Mouse (Mus musculus) induced T-regulatory cell, adult 2 months (primary cell): Measurements from ENCODE around the gene Cenpn.

Experiments
- DNase-seq: peaks from one replicate; pipeline ENCODE4 v3.0.0-alpha.2; 2012; ENCODE audit warnings: low read depth

Cenpn gene

GRCm38 (mm10) chr8:116942284-116943058 lies 20.9 kb downstream of the Cenpn start:
- no peak for DNase-seq

GRCm38 (mm10) chr8:116943161-116943554 lies 21.6 kb downstream of the Cenpn start, which contains the start of gene Atmin:
Gene Atmin, plus strand, starts transcription at chr8:116943393.
- peak; percentile 90 for DNase-seq

GRCm38 (mm10) chr8:116943555-116944384 lies 22.2 kb downstream of the Cenpn start:
- peak; percentile 71 for DNase-seq

DNA sequence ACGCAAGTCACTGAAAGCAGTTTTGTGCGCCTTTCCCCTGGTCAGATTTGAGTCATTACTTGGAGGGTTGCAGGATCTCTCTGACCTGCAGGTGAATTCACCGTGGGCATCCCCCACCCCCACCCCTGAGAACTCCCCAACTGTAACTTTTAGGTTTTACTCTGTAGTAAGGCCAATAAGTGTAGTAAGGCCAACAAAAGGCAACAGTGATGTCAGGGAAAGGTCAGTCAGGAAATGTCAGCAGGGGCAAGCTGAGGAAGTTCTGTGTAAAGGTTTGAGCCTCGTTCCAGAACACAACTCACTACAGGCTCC lies 22.8 kb downstream of the Cenpn start:
- no peak for DNase-seq

- peak; percentile 42 for DNase-seq
These were observed 23.8 kb downstream of the Cenpn start for GRCm38 (mm10) chr8:116945169-116945910.

GRCm38 (mm10) chr8:116946268-116946838 lies 24.8 kb downstream of the Cenpn start:
- peak; percentile 76 for DNase-seq

DNA sequence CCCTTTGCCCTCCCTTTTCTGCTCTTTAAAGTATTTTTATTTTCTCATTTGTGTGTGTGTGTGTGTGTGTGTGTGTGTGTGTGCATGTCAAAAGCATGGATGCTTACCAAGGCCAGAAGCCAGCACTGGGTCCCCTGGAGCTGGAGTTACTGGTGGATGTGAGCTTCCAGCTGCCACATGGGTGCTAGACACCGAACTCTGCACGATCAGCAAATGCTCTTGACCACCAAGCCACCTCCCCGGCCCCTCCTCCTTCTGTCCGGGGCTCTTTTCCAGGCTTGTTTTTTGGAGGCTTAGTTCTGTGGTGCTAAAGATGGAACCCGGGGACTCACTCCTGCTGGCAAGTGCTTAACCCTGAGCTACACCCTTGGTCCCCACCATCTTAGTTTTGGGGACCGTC lies 25.3 kb downstream of the Cenpn start:
- DNase-seq, result no peak

GRCm38 (mm10) chr8:116947589-116947988 lies 26.1 kb downstream of the Cenpn start:
- no peak for DNase-seq

DNA sequence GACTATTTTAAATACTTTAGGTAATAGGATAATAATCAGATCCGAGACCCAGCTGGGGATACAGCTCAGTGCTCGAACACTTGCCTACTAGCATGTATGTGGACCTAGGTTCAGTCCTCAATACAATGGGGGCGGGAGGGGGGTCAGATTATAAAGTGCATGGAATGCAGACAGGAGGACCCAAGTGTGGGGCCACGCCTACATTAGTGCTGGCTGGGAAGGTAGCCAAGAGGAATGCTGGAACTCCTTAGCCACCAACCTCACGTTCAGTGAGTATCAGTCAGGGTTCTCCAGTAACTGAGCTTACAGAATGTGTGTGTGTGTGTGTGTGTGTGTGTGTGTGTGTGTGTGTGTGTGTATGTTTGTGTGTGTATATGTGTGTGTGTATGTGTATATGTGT lies 29.8 kb downstream of the Cenpn start:
- DNase-seq, result no peak

DNA sequence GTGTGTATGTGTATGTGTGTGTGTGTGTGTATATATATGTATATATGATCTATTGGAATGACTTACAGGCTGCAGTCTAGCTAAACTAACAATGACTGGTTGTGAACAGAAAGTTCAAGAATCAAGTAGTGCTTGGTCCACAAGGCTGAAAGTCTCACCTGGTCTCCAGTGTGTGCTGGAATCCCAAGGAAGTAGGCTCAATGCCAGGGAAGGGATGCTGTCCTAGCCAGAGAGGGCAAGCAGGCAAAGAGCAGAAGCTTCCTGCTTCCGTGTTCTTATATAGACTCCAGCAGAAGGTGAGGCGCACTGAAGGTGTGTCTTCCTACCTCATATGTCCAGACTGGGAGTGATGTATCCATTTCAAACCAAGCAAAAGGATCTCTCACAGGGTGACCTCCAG lies 30.2 kb downstream of the Cenpn start:
- no peak for DNase-seq

GRCm38 (mm10) chr8:116952428-116952827 lies 30.9 kb downstream of the Cenpn start:
- peak; percentile 71 for DNase-seq

DNA sequence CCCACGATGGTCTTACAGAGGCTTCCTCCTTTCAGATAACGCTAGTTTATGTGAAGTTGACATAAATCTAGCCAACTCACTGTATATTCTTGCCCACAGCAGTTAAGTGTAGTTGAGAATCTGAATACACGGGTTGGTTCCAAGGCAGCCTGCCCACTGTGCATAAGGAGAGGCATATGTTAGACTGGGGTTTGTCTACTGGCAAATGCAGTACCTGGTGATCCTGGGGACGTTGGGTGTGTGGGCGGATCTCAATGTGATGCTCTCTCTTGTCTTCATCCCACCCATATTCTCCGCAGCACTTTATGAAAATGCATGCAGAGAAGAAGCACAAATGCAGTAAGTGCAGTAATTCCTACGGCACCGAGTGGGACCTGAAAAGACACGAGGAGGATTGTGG lies 32.9 kb downstream of the Cenpn start:
- no peak for DNase-seq

GRCm38 (mm10) chr8:116969531-116969930 lies 48.0 kb downstream of the Cenpn start:
- DNase-seq, result no peak

- DNase-seq, result no peak
These were observed 53.5 kb downstream of the Cenpn start for GRCm38 (mm10) chr8:116975066-116975465.

DNA sequence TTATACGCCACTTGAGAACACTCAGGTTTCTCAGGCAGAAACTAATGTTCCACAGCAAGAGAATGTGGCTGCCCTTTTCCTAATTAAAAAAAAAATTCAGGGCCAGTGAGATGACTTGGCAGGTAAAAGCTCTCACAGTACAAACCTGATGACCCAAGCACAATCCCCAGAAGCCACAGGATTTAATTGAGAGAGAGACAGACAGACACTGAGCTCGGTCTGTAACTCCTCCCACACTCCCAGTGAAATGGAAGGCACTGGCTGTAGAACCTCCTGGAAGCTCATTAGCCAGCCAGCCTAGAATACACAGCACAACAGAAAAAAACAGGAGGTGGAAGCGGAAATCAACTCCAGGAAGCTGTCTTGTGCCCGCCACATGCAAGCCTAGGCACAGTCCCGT lies 54.1 kb downstream of the Cenpn start:
- no peak for DNase-seq

DNA sequence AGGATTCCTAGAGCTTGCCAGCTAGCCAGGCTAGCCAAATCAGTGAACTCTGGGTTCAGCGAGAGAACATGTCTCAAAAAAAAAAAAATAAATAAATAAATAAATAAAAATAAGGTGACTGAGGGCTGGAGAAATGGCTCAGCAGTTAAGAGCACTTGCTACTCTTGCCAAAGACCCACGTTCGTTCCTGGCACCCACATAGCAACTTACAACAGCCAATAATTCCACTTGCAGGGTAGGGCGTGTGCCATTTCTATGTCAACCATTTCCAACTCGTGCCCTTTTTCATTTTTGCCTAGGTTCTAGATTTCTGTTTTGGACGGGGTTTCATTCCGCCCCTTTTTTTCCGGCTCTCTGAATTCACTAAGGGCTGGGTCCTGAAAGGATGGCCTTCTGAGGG lies 56.5 kb downstream of the Cenpn start:
- no peak for DNase-seq

GRCm38 (mm10) chr8:116978631-116979256 lies 57.2 kb downstream of the Cenpn start, which contains the start of gene 1700030J22Rik:
Gene 1700030J22Rik, minus strand, starts transcription at chr8:116978959.
- DNase-seq, result peak; percentile 99

DNA sequence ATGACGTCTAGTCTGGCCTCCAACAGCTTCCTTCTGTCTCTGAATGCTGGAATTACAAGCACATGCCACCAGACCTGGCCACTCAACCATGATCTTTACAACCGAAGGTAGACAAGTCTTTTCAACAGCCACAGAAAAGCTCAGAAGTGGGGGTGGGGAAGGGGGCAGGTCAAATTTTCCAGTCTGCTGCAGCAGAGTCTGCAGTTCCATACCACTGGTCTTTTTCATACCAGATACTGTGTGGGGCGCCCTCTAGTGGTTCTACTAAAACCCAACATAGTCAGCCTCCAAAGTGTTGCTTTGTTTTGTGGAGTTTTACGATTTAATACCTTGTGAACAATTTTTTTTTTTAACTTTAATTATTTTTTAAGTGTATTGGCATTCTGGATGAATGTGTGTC lies 58.6 kb downstream of the Cenpn start:
- DNase-seq, result peak; percentile 91

DNA sequence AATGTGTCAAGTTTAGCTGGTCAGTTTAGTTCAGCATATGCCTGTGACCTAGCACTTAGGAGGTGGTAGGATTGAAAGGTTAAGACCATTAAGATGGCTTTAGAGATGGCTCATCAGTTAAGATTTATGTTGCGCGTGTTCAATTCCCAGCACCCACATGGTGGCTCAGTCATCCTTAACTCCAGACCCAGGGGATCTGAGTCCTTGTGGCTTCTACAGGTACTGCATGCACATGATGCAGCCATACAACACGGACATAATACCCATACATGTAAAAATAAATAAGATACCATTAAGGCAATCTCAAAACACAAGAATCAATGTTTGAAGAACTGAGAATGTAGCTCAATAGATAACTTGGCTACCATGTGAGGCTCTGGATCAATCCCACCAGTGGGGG lies 68.3 kb downstream of the Cenpn start:
- DNase-seq, result peak; percentile 36
